Mouse (Mus musculus): Measurements from ENCODE around the gene Ceacam2. TPM values are rescaled to one million over a fixed set of nuclear protein-coding genes. Genes with fewer than 3 reads are reported as not detected.

Gene Ceacam2
- total RNA-seq (2023): 10 to 100 TPM; 33.7 to 37.6 TPM

GRCm38 (mm10) chr7:25539376-25539907 is at the start of gene Ceacam2:
TSS of gene Ceacam2 (minus strand) at chr7:25539857.

DNA sequence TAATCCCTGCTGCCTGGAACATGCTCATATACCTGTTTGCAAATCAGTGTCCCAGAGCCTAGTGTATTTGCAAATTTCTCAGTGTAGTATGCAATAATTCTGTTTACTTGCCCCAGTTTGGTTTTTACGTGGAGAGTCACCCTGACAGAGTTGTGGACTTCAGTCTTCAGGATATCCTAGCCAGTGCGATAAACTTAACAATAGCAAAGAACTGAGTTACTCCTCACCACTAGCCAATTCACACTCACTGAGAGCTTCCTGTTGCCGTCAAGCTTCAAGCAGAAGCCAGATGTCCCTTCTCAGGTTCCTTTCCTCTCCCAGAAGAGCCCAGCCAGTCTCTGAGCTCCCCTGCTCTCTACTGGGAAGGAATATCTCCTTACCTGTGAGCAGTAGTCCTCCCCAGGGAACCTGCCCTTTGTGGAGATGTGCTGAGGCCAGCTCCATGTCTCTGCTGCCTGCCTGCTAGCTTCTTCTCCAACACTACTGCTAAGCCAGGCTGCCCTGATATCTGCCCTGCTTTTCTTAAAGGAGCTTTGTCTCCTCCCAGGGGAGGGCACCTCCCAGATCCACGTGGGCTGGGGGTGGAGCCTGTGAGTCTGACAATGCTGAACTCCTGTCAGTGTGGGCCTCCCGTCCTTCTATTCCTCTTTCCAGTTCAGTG is 62.4 kb downstream of the Ceacam2 start, which contains the start of gene Ceacam1:
TSS of gene Ceacam1 (minus strand) at position 513 of the 661 bp plus-strand sequence.

Other genes starting within 250 kb of the Ceacam2 start
- 1 to 10 TPM; 8.2 to 9.0 TPM for gene Pafah1b3, start 241.9 kb downstream of the Ceacam2 start, total RNA-seq (2023)
- gene Prr19, start 238.4 kb downstream of the Ceacam2 start, total RNA-seq (2023): not detected
- not detected for gene Tmem145, start 233.8 kb downstream of the Ceacam2 start, total RNA-seq (2023)
- gene Megf8, start 222.7 kb downstream of the Ceacam2 start, total RNA-seq (2023): 1 to 10 TPM; 2.4 to 3.9 TPM
- not detected for gene Cnfn, start 170.1 kb downstream of the Ceacam2 start, total RNA-seq (2023)
- gene Lipe, start 141.1 kb downstream of the Ceacam2 start, total RNA-seq (2023): 10 to 100 TPM; 30.2 to 37.9 TPM
- gene Cxcl17, start 127.0 kb downstream of the Ceacam2 start, total RNA-seq (2023): not detected
- gene Ceacam1, start 62.3 kb downstream of the Ceacam2 start, total RNA-seq (2023): 100 to 1,000 TPM; 260 to 292 TPM
- gene Erich4, start 76.0 kb upstream of the Ceacam2 start, total RNA-seq (2023): not detected
- 10 to 100 TPM; 15.4 to 16.4 TPM for gene Dmac2, start 79.6 kb upstream of the Ceacam2 start, total RNA-seq (2023)
- gene B3gnt8, start 86.8 kb upstream of the Ceacam2 start, total RNA-seq (2023): 10 to 100 TPM; 18.8 to 19.7 TPM
- gene Bckdha, start 119.1 kb upstream of the Ceacam2 start, total RNA-seq (2023): 10 to 100 TPM; 34.9 to 39.7 TPM
- 10 to 100 TPM; 29.7 to 32.1 TPM for gene Exosc5, start 119.3 kb upstream of the Ceacam2 start, total RNA-seq (2023)
- under 1 TPM in 1 of 2 experiments, not detected in 1; 0.71 TPM for gene Tmem91, start 135.3 kb upstream of the Ceacam2 start, total RNA-seq (2023)
- gene B9d2, start 140.9 kb upstream of the Ceacam2 start, total RNA-seq (2023): 10 to 100 TPM; 24.9 to 25.6 TPM
- gene Tgfb1, start 147.1 kb upstream of the Ceacam2 start, total RNA-seq (2023): 100 to 1,000 TPM; 177 to 185 TPM
- 10 to 100 TPM; 53.4 to 61.4 TPM for gene Ccdc97, start 179.2 kb upstream of the Ceacam2 start, total RNA-seq (2023)
- gene Hnrnpul1, start 214.9 kb upstream of the Ceacam2 start, total RNA-seq (2023): 100 to 1,000 TPM; 215 to 216 TPM
- gene Axl, start 248.8 kb upstream of the Ceacam2 start, total RNA-seq (2023): 1 to 10 TPM; 3.4 to 6.4 TPM